Mouse (Mus musculus) layer of hippocampus, postnatal 14 days (tissue): Measurements from ENCODE around the gene Srpk3. TPM values are rescaled to one million over a fixed set of nuclear protein-coding genes. Genes with fewer than 3 reads are reported as not detected.

Experiments
- DNase-seq, 2 experiments: peaks; one replicate each; pipeline ENCODE4 v3.0.0; 2021 to 2022; ENCODE audit warnings: low spot score in 2 of 2, mixed read lengths in 1 of 2
- total RNA-seq, 2 experiments: library from RNA; stranded (reverse); gene quantifications; 2 replicates each; pipeline ENCODE4 v1.2.3; 2021

The Srpk3 gene
- total RNA-seq, 2 experiments from 2014 or later = 7.0 to 7.8 TPM

- peak in 1 of 2 experiments; percentile 54 for DNase-seq
Measured at GRCm38 (mm10) chrX:73798502-73798901, 24.3 kb downstream of the Srpk3 start.

GRCm38 (mm10) chrX:73805814-73806213, 31.6 kb downstream of the Srpk3 start:
- DNase-seq = no peak

DNA sequence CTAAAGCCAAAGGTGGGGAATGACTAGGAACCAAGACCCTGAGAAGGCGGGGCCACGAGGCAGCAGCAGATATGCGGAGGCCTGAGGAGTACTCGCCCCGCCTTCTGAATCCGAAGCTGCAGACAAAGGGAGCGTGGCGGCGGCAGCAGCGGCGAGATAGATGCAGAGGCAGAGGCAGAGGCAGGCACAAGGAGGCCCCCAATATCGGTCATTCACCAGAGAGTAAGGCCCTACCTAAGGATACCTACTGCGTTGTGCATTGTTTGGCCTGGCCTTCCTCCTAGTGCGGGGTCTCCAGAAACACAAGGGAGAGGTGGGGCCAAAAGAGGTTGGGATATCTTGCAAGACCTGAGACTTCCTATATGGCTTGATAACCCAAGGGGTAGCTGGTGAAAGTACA, 40.9 kb downstream of the Srpk3 start:
- DNase-seq = no peak

GRCm38 (mm10) chrX:73816596-73817314, 42.5 kb downstream of the Srpk3 start:
- no peak for DNase-seq

- no peak for DNase-seq
Measured at GRCm38 (mm10) chrX:73823747-73824146, 49.5 kb downstream of the Srpk3 start.

DNA sequence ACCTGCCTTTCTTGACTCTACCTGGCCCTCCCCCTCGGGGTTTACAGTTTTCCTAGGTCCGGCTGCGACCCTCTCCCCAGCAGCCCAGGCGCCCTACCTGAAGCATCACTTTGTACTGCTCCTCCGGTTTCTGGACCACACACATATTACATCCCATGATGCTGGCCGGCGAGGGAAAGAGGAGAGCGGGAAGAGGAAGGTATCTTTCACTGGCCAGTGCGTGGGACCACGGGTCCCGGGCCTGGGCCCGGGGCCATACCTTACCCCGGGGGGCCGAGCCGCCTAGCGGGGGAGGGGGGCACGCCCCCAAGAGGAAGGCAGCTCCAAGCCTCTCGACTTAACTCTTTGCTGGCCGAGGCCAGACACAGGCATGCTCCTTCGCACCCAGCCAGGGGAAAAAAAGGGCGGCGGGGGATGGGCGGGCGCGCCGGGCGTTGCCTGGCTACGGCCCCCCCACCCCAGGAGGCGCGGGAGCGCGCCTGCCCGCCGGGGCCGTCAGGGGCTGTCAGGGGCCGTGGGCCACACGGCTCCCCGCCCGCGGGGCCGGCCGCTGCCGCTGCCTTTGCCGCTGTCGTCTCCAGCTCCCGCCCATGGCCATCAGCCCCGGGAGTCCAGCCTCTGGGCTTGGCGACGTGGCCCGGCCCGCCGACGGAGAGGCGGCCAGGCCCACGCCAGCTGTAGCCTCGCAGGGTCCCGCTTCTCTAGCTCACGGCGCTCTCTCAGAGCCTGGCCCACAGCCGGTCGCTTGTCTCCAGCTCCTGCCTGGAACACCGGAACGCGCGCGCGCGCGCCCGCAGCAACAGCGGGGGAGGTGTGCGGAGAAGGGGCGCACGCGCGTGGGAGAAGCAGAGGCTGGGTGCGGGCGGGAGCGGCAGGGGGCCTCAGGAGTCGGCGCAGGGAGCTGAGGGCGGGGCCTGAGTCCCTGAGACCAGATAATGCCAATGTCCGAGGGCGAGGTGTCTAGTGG, 50.3 kb downstream of the Srpk3 start, which contains the start of gene Pdzd4:
Pdzd4 (minus strand) TSS at position 785 of the 967 bp plus-strand sequence.
- peak; percentile 48 to 59 for DNase-seq

Other genes starting within 250 kb of the Srpk3 start
- 1 to 10 TPM in 1 of 2 experiments, under 1 TPM in 1; 0.85 to 1.0 TPM for gene Dusp9, start 135.0 kb upstream of the Srpk3 start, total RNA-seq
- 100 to 1,000 TPM; 108 to 118 TPM for gene Pnck, start 114.3 kb upstream of the Srpk3 start, total RNA-seq
- gene Slc6a8, start 101.3 kb upstream of the Srpk3 start, total RNA-seq = 100 to 1,000 TPM in 1 of 2 experiments, 10 to 100 TPM in 1; 93.6 to 111 TPM
- gene Bcap31, start 58.2 kb upstream of the Srpk3 start, total RNA-seq = 10 to 100 TPM; 69.6 to 70.9 TPM
- 10 to 100 TPM; 15.7 to 16.1 TPM for gene Abcd1, start 57.8 kb upstream of the Srpk3 start, total RNA-seq
- 10 to 100 TPM; 21.9 to 23.5 TPM for gene Plxnb3, start 17.3 kb upstream of the Srpk3 start, total RNA-seq
- gene Idh3g, start 12.5 kb downstream of the Srpk3 start, total RNA-seq = 100 to 1,000 TPM; 166 TPM
- gene Ssr4, start 12.6 kb downstream of the Srpk3 start, total RNA-seq = 100 to 1,000 TPM; 100 to 103 TPM
- gene Pdzd4, start 50.6 kb downstream of the Srpk3 start, total RNA-seq = 100 to 1,000 TPM in 1 of 2 experiments, 10 to 100 TPM in 1; 94.8 to 104 TPM
- not detected for gene Avpr2, start 117.7 kb downstream of the Srpk3 start, total RNA-seq
- gene L1cam, start 121.7 kb downstream of the Srpk3 start, total RNA-seq = 100 to 1,000 TPM; 213 to 217 TPM
- 1 to 10 TPM; 4.1 to 5.0 TPM for gene Arhgap4, start 147.5 kb downstream of the Srpk3 start, total RNA-seq
- gene Naa10, start 147.5 kb downstream of the Srpk3 start, total RNA-seq = 10 to 100 TPM; 62.8 to 70.1 TPM
- gene Renbp, start 156.4 kb downstream of the Srpk3 start, total RNA-seq = 1 to 10 TPM; 5.5 to 6.3 TPM
- gene Hcfc1, start 192.0 kb downstream of the Srpk3 start, total RNA-seq = 10 to 100 TPM; 72.6 to 76.3 TPM
- gene Irak1, start 249.5 kb downstream of the Srpk3 start, total RNA-seq = 10 to 100 TPM; 47.6 to 56.5 TPM